Mouse (Mus musculus): ENCODE data around the gene Ccdc187.

The Ccdc187 gene

DNA sequence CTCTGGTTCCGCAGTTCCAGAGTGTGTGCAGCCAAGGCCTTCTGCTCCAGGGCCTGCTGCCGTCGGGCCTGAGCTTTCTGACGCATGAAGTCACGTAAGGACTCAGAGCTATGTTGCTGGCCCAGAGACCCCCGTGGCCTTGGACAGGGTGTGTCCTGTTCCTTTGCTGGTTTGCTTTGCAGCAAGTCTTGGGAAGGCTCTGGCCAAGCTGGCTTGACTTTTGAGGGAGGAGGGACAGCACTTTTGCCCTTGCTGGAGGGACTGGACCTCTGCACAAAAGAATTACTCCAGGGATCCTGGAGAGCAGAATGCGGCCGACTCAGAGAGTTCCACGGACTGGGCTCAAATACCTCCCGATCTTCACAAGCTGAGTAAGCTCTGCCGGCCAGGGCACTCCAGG is 13.8 kb downstream of the Ccdc187 start:
- DNase-seq (ENCODE audit: low spot score), result no peak

DNA sequence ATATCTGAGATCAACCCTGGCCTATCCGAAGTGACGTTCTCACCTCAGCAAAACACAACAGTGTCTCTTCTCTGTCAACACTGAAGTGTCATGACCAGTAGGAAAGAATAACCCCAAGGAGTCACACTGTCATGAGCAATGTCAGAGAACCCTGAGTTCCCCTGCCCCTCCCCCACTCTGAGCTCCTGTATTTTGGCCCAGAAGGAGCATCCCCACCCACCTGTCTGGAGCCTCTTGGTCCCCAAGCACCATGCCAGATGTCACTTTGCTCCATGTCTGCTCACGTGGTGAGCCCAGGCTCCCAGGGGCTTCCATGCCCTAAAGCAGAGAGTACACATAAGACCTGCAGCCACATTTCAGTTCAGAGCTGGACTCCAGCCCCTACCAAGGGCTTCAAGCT is 14.6 kb downstream of the Ccdc187 start:
- DNase-seq (ENCODE audit: low spot score), result no peak

DNA sequence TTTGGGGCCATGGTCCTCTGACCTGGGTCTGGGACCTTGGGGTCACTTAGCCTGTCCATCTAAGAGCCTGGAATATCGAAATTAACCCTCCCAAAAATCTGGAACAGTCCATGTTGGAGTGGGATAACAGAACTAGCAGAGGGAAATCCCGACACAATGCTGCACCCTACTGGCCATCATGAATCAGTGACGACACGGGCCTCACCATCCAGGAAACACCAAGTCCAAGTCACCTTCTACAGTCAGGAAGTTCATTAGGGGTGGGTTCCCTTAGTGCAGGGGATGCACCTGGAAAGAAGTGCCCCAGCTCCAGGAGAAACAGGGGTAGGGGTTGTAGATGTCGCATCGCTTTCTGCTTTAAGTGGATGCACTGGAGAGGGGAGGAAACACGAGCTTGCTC is 20.7 kb downstream of the Ccdc187 start:
- peak; percentile 32 for DNase-seq (ENCODE audit: low spot score)

DNA sequence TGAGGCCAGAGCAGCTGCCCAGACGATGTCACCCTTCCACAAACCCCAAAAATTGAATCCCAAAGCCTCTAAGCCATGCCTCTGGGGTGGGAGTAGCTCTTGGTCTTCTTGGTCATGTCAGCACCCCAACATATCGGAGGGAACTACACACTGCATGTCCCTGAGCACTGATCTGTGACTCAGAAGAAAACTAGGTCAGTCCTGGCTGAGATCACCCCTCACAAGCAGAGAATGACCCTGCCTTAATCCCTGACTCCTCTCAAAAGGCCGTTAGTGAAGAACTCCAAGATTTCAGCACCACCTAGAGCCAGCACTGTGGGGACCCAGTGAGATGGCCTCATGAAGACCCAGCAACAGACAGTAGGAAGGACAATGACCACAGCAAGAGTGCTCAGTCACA is 26.1 kb downstream of the Ccdc187 start:
- DNase-seq (ENCODE audit: low spot score), result no peak

DNA sequence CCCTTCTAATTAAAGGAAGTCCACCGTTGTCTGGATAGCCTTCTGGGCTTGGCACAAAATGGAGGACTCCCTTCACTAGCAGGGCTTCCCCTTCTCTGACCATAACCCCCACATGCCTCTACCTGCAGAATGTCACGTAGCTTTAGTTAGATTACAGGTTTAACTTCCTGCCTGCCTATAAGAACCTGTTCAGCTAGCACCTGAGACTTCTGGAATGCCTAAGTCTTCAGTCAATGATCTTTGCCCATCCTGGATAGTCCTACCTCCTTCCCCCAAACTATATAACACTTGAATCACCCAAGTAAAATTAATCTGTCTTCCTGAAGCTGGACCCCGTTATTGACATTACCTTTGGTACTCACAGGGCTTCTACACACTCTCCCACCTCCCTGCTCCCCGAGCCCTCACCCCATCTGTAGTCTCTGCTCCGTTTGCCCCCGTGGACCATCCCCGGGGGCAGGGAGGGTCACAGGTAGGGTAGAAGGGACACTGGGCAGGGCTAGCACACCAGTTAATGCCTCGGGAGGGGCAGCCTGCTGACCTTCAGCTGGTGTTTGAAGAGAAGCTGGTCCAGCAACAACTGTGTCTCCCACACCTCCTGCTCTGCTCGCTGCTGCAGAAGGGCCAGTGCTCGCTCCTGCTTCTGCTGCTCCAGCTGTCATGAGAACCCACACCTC is 28.2 kb downstream of the Ccdc187 start:
- DNase-seq (ENCODE audit: low spot score), result no peak

DNA sequence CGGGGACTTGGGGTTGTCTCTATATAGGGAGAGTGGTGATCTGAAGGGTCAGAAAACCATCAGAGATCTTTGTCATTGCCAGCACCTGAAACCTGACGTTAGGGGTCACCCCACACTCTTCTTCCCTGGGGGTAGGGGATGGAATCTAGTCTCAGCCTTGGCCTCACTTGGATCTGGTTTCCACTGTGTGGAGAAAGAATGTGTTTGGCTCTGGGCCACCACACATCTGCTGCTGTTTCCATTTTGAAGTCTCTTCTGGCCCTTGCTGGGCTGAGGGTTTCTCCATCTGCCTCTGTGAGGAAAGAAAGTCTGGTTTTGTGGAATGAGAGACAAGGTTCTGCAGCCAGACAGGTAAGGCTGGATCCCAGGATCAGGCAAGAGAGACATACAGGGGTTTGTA is 29.3 kb downstream of the Ccdc187 start:
- no peak for DNase-seq (ENCODE audit: low spot score)

DNA sequence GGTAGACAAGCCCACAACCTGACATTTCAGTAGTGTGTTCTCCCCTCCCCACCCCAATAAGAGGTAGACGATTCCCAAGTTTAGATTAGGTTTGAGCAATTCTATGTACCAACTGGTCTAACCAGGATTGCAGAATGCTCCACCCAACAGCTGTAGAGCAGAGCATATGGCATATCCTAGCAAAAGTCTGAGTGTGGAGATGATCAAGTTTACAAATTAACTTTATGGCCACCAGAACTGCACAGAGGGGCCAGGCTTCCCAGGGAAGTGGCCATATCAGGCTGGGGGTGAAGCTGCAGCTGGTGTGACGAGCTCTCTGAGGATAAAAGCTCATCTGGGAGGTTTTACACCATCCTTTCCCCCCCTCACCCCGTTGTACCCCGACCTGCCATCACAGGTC is 29.7 kb downstream of the Ccdc187 start:
- no peak for DNase-seq (ENCODE audit: low spot score)

DNA sequence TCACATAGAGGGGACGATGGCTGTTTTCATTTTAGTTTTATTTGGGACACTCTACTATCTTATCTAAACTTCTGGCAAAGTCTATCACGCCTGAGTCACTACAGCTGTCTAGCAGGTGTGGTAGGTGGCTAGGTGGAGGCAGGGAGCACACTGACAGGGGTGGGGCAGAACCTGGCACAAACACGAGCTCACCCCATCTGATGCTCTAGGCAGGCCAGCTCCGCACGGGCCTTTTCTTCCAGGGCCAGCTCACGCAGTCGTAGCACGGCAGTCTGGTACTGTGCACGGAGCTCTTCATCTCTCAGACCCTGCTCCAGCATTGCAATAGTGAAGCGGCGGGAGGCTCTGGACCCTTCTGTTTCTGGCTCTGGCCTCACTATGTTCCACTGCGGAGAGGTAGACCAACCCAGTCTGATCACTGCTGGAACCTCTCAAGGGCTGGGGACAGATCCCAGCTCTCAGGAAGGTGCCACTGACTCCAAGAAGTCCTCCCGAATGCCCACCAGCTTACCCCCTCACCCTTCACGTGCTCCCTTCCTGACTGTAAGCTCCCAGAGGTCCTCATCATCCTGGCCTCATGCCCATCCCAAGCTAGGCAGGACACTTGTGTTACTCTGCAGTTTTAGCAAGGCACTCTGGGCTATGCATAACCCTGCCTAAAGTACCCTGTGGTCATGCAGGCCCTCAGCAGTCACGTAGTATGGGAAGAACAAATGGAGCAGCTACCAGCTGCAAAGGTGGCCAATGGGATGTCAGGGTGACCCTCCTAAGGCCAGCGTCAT is 36.9 kb downstream of the Ccdc187 start:
- no peak for DNase-seq (ENCODE audit: low spot score)

DNA sequence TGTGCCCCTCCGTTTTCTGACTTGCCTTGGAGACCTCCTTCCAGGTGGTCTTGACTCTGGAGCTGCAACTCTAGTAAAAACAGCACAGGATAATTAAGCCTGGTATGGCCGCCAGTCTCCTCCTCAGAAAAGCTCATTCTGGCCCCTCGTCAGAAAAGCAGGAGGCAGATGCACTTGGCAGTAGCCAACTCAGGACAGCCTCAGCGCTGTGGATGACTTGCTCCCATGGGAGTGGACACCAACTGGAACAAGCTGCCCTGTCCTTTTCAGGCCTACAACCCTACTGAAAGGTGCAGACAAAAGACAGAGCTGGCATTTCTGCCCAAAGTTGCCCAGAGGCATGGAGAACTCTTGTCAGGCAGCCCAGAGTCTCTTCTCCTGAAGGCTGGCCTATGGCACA is 39.5 kb downstream of the Ccdc187 start:
- no peak for DNase-seq (ENCODE audit: low spot score)

DNA sequence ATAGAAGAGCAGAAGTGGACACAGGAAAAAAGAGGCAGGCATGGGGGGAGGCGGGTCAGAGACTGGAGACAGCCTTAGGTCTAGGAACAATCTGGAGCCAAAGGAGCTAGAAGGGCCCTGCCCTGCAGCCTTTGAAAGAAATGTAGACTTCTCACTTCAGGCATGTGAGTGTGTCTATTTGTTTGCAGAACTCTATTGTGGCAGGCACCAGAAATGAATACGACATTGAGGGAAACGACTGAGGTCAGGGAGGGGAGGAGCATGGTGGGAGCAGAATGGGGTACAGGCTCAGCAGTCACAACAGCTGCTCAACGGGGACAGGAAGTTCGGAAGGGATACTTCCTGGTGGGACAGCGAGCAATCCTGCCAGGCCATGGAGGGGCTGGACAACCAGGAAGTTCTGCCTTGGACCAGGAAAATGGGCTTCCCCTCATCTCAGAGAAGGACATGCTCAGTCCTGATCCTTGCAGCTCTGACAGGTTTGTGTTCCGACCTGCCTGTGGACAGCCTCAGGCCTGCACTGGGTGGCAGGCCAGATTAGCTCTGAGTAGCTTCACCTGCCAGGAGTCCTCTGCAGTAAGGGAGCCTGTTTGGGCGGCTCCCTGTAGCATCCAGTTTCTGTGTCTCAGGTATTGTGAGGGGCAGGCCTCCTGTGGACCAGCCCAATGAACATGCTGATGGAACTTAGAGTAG is 41.7 kb downstream of the Ccdc187 start:
- no peak for DNase-seq (ENCODE audit: low spot score)

DNA sequence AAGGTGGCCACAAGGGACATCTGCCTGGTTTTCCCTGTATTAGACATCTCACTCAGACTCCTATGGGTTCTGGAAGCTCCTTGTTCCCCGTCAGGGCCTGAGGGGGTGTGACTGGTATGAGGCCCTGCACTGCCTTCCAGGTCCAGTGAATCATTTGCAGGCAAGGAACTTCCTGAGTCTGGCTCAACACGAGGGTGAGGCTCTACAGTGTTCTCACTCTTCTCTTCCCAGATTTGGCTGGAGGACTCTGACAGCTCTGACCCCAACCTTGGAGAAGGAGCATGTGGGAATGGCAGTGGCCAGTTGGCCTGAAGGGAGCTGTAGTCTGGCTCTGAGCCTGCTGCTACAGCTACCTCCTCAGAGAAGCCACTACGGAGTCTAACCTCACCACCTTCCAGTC is 46.8 kb downstream of the Ccdc187 start:
- no peak for DNase-seq (ENCODE audit: low spot score)

DNA sequence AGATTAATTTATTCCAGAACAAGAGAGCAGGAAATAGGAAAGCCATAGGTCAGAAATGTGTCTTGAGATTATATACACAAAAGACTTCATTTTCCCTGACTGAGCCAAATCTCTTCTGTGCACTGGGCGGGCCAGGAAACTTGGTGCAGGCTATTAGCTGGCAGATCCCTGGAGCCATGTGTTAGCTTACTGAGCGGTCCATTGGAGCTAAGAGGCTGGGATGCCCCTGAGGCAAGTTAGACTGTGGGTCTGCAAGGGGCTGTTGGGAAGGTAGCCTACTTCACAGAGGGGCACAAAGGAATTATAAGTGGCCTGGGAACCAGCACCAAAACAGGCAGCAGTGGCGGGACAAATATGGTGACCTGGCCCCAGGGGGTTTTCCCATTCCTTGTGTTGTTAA is 53.5 kb downstream of the Ccdc187 start:
- DNase-seq (ENCODE audit: low spot score), result no peak

DNA sequence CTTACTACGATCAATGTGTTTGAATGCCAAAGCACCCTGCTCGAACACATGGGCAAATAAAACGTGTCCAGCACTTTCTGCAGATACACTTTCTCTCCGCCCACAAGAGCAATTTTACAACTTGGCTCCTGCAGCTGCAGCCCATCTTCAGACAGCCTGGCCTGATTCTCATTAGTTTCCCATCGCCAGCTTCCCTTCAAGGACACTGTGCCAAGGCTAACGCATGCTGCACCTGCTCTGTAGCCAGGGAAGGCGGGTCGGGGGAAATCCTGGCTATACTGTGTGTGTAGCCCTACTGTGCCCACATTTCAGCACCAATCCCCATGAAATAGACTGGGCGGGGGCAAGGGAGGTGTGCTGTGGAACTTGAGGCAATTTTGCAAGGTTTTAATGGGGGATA is 54.0 kb downstream of the Ccdc187 start:
- no peak for DNase-seq (ENCODE audit: low spot score)

DNA sequence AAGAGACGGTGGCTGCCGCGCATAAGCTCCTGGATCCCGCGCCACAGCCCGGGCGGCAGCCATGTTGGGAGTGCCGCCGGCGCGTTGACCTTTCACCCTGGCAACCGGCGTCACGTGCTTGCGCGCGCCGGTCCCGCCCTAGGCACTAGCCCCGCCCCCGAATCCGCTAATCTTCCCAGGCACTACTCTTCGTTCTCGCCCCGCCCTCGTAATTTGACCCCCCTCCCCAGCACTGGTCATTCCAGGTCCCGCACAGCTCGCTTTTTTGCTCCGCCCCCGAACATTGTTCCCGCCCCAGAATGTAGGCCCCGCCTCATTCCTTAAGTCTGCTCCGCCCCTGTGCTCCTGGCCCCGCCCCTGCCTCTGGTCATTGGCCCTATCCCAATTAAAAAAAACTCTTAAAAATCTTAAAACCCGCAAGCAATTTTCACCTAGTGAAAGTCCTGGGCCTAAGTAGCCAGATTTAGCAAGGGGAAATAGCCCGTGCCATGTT is 57.0 kb downstream of the Ccdc187 start, which contains the start of gene Qsox2:
TSS of gene Qsox2 (minus strand) at position 236 of the 493 bp plus-strand sequence.
- DNase-seq (ENCODE audit: low spot score), result peak; percentile 86

DNA sequence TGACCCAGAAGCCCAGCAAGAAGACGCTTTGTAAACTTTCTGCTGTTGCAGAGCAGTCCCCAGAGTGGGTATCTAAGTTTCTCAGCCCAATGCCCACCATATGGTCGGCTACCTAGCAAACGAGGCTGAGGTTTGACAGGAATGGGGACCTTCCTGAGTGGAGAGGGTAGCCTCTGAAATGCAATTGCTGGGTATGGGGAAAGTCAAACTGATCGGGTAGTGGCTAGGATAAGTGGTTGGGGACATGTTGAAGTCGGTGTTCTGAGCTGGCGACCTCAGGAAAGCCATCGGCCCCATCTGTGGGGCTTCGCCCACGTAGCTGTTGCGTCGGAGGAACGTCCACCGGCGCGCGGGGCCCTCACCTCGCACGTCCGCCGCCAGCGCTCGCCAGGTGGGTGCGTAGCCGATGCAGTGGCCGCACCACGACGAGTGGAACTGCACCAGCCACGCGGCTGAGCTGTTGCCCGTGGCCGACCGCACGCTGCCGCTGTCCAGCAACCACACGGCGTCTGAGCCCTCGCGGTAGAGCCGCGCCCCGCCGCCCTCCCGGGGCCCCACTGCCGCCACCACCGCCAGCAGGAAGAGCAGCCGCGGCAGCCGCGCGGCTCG is 57.6 kb downstream of the Ccdc187 start:
- no peak for DNase-seq (ENCODE audit: low spot score)

DNA sequence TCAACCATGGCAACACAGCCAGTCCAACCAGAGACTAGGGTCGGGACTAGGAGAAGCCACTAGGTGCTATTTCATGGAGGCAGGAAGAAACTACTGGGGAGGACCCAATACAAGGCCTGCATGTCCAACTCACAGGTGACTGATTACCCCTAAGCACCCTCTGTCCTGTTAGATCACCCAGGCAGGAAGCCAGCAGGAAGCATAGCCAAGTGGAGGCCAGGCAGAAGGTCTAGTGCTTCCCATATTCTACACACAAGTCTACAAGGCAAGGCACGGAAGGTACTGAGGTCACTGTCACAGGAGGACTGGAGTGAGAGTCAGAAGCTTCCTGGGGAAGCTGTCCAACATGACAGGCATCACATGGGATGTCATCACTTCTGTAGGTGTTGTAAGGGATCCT is 59.6 kb downstream of the Ccdc187 start:
- no peak for DNase-seq (ENCODE audit: low spot score)

DNA sequence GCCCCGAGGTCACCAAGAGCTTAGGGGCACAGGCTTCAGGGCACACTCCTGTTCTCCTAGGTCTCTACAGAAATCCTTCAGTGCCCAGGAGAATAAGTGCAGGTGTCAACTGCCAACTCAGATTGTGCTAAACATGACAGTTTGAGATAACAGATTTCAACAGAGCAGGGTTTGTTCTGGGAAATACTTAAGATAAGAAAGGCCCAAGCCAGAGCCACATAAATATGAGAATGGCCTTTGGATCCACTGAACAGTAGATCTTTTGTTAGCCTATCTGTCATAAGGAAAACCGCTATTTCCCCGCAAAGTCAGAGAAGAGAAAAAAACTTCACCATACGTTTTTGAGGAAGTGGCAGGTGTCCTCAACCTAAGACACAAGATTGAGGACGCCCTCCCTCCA is 60.1 kb downstream of the Ccdc187 start:
- no peak for DNase-seq (ENCODE audit: low spot score)

DNA sequence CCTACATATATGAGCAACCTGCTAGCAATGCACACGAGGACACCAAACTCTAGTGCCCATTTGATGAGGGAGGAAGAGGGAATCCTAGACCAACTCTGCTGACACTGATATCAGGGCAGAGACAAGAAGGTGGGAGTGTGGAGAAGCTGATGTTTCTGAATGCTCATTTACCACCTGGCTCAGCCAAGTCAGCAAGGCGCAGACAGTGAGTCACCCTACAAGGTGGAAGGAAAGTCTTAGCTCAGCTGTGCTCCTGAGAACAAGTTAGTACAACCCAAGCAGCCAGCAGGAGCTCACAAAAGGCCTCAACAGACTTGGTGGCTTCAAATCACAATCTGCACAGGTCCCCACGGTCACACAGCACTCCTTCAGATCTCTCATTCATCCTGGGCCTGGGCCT is 63.0 kb downstream of the Ccdc187 start:
- no peak for DNase-seq (ENCODE audit: low spot score)

DNA sequence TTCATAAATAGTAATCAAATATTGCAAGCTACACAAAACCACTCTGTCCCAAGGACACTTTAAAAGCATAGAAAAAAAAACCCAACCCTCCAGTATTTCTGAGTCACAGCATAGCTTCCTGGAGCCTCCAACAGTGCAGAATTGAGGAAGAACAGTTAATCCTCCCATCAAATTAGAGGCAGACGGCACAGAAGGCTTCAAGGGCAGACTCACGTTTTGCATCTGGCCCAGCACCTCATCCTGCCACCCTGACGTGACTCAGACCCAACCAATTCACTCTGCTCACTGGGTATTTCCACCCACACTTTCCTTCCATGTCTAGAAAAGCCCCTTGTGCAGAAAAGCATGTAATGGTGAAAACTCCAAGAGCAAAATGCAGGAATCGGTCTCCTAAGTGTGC is 64.1 kb downstream of the Ccdc187 start:
- DNase-seq (ENCODE audit: low spot score), result no peak

DNA sequence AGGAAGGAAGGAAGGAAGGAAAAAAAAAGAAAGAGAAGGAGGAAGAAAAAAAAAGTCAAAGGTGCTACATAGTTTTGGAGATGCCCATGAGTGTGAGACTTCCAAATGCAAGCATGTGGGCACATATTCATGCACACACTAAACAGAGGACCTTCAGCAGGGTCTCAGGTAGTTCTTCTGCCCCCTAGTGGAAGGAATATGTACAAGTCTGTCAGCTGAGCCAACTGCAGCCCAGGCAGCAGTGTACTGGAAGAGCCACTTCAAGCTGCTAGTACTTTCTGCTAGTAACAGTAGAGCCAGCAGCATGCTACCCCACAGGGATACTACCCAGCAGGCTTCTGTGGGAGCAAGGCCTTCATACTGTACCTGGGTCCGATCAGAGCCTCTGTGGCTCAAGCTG is 66.6 kb downstream of the Ccdc187 start:
- no peak for DNase-seq (ENCODE audit: low spot score)

DNA sequence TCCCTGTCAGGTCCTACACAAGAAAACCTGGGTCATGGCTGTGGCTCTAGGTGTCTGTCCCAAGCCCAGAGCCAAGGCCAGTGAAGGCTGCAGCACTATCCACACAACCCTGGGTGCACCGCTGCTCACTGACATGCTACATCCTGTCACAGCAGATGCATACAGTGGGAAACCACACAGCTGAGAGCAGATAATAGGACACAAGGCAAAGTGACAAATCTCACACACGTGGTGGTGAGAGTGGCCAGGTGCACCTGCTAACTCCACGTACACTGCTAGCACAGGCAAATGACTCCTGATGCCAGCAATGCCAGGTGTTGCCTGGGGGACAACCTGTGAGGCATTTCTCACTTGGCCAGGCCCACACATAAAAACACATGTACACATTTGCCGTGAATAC is 69.1 kb downstream of the Ccdc187 start:
- no peak for DNase-seq (ENCODE audit: low spot score)

DNA sequence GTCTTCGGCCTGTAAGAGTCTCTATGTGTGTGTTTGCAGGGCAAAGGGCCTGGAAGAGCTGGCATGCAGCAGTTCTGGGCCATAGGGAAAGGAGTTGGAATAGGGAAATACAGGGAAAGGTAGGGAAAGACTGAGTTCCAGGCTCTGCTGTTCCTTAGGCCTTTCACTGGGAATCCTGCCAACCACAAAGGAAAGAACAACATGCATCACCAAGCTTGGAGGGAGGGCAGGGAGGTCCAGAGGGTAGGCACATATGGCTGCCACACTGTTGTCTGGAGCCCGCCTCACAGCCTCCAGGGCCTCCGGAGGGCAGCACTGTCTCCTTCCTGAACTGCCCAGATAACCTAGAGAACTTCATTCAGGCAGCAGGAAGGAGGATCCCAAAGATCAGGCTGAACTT is 70.4 kb downstream of the Ccdc187 start:
- no peak for DNase-seq (ENCODE audit: low spot score)

DNA sequence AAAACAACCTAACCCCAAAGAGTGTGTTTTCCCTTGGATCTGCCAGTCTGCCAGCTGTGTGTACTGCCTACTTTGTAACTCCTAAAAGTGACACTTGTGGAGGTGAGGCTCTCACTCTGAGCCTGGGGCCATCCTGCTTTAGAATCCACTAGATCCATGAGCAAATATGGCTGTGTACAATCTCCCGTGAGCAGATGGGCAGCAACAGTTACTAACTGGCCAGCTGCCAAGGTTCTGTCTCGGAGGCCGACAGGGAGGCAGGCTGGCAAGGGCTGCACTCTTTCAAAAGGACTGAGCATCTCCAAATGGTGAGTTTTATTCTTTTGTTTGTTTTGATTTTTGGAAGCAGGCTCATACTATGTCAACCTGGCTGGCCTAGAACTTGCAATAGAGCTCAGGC is 79.8 kb downstream of the Ccdc187 start:
- no peak for DNase-seq (ENCODE audit: low spot score)

All from ovary, postnatal 14 days (tissue).